Mouse (Mus musculus): Measurements from ENCODE around the gene Pabpc4. TPM values are rescaled to one million over a fixed set of nuclear protein-coding genes. Genes with fewer than 3 reads are reported as not detected.

Pabpc4 gene
- polyA plus RNA-seq, 1 experiment from 2014 or later = 41.4 TPM

GRCm38 (mm10) chr4:123239361-123240203, 22.6 kb upstream of the Pabpc4 start:
- peaks cover 15% of the 10 kb centered on the region for H3K4me1 ChIP-seq (ENCODE audit: control insufficient read depth, insufficient read depth, low read length)
- WGBS = 4% methylated on average over 46 of the region's 58 CpGs
- H3K27me3 ChIP-seq (ENCODE audit: control insufficient read depth, insufficient read depth, low read length) = peaks cover 5% of the 10 kb centered on the region; the same call in 1 of the 2 replicates

DNA sequence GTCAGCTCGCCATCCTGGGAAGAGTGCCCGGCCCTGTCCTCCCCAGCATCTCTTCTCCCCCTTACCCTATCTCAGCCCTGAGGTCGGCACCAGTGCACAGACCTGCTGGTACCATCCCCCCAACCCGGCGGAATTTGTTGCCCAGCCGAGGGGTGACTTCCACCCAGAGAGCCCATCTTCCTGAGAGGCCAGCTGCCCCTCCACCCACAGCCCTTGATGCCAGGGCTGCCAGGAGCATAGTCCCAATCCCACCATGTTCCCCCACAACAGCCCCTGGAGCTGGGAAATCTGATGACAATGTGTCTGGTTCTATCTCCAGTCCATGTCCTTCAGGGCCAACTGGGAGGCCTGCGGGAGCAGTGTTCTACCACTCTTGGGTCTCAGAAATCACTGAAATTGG, 15.9 kb upstream of the Pabpc4 start:
- H3K36me3 ChIP-seq (ENCODE audit: control insufficient read depth, insufficient read depth, low read length) = no peaks in the 10 kb centered on the region; the same call in 1 of the 2 replicates
- no peak for ATAC-seq (ENCODE audit: insufficient read depth, low FRiP score, low TSS enrichment)

More at GRCm38 (mm10) chr4:123239361-123240203, 22.6 kb upstream of the Pabpc4 start:
- Histone ChIP-seq H3K27ac (ENCODE audit: low read depth, low read length) (peak overlapping the region; percentile 76), H3K9me3 (ENCODE audit: control insufficient read depth, low read length) (no peaks in the 10 kb centered on the region), H3K36me3 (ENCODE audit: control insufficient read depth, insufficient read depth, low read length) (no peaks in the 10 kb centered on the region), H3K4me2 (ENCODE audit: low read depth) (peak overlapping the region; percentile 53), H3K9ac (ENCODE audit: low read length) (peak overlapping the region; percentile 53), H3K4me3 (ENCODE audit: low read depth, low read length) (peak overlapping the region; percentile 27)
- DNase-seq (ENCODE audit: low spot score) (peak; percentile 67), ATAC-seq (ENCODE audit: insufficient read depth, low FRiP score, low TSS enrichment) (peak; percentile 64)

DNA sequence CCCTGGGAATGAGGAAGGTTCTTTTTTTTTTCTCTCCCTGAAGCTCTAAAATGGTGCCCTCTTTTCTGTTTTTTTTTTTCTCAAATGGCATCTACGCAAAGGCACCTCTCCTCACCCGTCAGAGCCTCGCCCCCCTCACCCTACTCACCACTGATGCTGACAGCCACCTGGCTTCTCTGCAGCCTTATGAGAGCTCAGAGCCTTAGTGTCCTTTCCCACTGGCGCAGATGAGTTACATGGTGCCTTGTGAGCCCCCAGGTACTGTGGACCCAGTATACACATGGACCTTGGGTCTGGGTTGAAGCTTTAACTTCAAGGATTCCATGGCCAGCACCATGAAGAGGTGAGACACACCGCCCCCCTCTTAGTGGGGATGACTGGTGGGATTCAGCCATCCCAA, 15.5 kb upstream of the Pabpc4 start:
- no peak overlapping the region for H3K4me3 ChIP-seq (ENCODE audit: low read depth, low read length)
- H3K27me3 ChIP-seq (ENCODE audit: control insufficient read depth, insufficient read depth, low read length) = no peaks in the 10 kb centered on the region
- no peak overlapping the region for H3K27ac ChIP-seq (ENCODE audit: low read depth, low read length)
- no peak overlapping the region for H3K9ac ChIP-seq (ENCODE audit: low read length)
- no peaks in the 10 kb centered on the region for H3K9me3 ChIP-seq (ENCODE audit: control insufficient read depth, low read length)
- H3K4me2 ChIP-seq (ENCODE audit: low read depth) = no peak overlapping the region
- H3K36me3 ChIP-seq (ENCODE audit: control insufficient read depth, insufficient read depth, low read length) = no peaks in the 10 kb centered on the region; the same call in 1 of the 2 replicates
- no peak for ATAC-seq (ENCODE audit: insufficient read depth, low FRiP score, low TSS enrichment)
- DNase-seq (ENCODE audit: low spot score) = no peak
- H3K4me1 ChIP-seq (ENCODE audit: control insufficient read depth, insufficient read depth, low read length) = no peaks in the 10 kb centered on the region
- 94% methylated on average over 5 of the region's 5 CpGs for WGBS

More for the DNA sequence above, 15.9 kb upstream of the Pabpc4 start:
- no peak overlapping the region for H3K4me2 ChIP-seq (ENCODE audit: low read depth)
- H3K9me3 ChIP-seq (ENCODE audit: control insufficient read depth, low read length) = no peaks in the 10 kb centered on the region
- no peak overlapping the region for H3K4me3 ChIP-seq (ENCODE audit: low read depth, low read length)
- H3K27ac ChIP-seq (ENCODE audit: low read depth, low read length) = no peak overlapping the region
- no peaks in the 10 kb centered on the region for H3K4me1 ChIP-seq (ENCODE audit: control insufficient read depth, insufficient read depth, low read length)
- DNase-seq (ENCODE audit: low spot score) = no peak
- no peak overlapping the region for H3K9ac ChIP-seq (ENCODE audit: low read length)
- 86% methylated on average over 7 of the region's 7 CpGs for WGBS
- no peaks in the 10 kb centered on the region for H3K27me3 ChIP-seq (ENCODE audit: control insufficient read depth, insufficient read depth, low read length)

DNA sequence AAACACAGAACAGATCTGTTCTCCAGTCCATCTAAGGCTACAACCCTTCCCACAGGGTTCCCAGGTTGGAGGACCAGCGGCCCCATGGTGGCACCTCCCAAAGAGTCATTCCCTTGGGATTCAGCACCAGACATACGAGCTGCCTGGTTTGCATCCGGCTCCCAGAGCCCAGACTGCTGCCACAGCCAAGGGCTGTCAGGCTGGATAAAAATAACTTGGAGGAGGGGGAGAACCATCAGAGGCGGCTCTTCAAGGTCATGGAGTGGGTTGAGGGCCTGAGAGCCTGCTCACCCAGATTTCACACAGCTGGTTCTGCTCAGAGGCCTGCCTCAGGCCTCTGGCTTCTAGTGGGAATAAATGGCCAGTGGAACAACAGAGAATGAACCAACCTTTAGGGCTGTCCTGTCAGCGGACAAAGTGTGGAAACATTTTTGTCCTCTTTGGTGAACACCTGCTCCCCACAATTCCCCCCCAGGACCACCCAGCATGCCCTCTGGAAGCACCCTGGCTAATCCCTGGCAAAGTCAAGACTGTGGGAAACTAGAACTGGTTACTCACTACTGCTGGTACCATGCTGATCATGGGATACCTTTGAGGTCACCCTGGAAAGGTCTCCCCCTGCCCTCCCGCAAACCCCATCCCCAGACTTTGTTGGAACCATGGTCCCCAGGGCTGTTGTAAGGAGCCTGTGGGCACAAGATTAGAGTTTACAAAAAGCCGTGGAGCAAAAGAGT, 14.8 kb upstream of the Pabpc4 start:
- Histone ChIP-seq H3K9ac (ENCODE audit: low read length) (no peak overlapping the region), H3K4me1 (ENCODE audit: control insufficient read depth, insufficient read depth, low read length) (no peaks in the 10 kb centered on the region), H3K4me3 (ENCODE audit: low read depth, low read length) (no peak overlapping the region), H3K27ac (ENCODE audit: low read depth, low read length) (no peak overlapping the region), H3K9me3 (ENCODE audit: control insufficient read depth, low read length) (no peaks in the 10 kb centered on the region), H3K4me2 (ENCODE audit: low read depth) (no peak overlapping the region), H3K36me3 (ENCODE audit: control insufficient read depth, insufficient read depth, low read length) (no peaks in the 10 kb centered on the region; the same call in 1 of the 2 replicates), H3K27me3 (ENCODE audit: control insufficient read depth, insufficient read depth, low read length) (no peaks in the 10 kb centered on the region)
- 67% methylated on average over 7 of the region's 7 CpGs for WGBS
- DNase-seq (ENCODE audit: low spot score) (no peak), ATAC-seq (ENCODE audit: insufficient read depth, low FRiP score, low TSS enrichment) (no peak)

- Histone ChIP-seq H3K4me2 (ENCODE audit: low read depth) (no peak overlapping the region), H3K4me3 (ENCODE audit: low read depth, low read length) (no peak overlapping the region), H3K4me1 (ENCODE audit: control insufficient read depth, insufficient read depth, low read length) (no peaks in the 10 kb centered on the region), H3K9me3 (ENCODE audit: control insufficient read depth, low read length) (no peaks in the 10 kb centered on the region), H3K27ac (ENCODE audit: low read depth, low read length) (no peak overlapping the region), H3K9ac (ENCODE audit: low read length) (no peak overlapping the region), H3K36me3 (ENCODE audit: control insufficient read depth, insufficient read depth, low read length) (no peaks in the 10 kb centered on the region; the same call in 1 of the 2 replicates), H3K27me3 (ENCODE audit: control insufficient read depth, insufficient read depth, low read length) (no peaks in the 10 kb centered on the region)
- 73% methylated on average over 7 of the region's 7 CpGs for WGBS
- ATAC-seq (ENCODE audit: insufficient read depth, low FRiP score, low TSS enrichment) = no peak
- peak; percentile 8 for DNase-seq (ENCODE audit: low spot score)
Observed at GRCm38 (mm10) chr4:123248971-123249567, 13.1 kb upstream of the Pabpc4 start.

- Histone ChIP-seq H3K4me3 (ENCODE audit: low read depth, low read length) (no peak overlapping the region), H3K27ac (ENCODE audit: low read depth, low read length) (no peak overlapping the region), H3K27me3 (ENCODE audit: control insufficient read depth, insufficient read depth, low read length) (no peaks in the 10 kb centered on the region), H3K36me3 (ENCODE audit: control insufficient read depth, insufficient read depth, low read length) (no peaks in the 10 kb centered on the region), H3K9me3 (ENCODE audit: control insufficient read depth, low read length) (no peaks in the 10 kb centered on the region), H3K9ac (ENCODE audit: low read length) (no peak overlapping the region), H3K4me2 (ENCODE audit: low read depth) (no peak overlapping the region), H3K4me1 (ENCODE audit: control insufficient read depth, insufficient read depth, low read length) (no peaks in the 10 kb centered on the region)
- ATAC-seq (ENCODE audit: insufficient read depth, low FRiP score, low TSS enrichment) (no peak), DNase-seq (ENCODE audit: low spot score) (no peak)
- 90% methylated on average over 5 of the region's 5 CpGs for WGBS
Observed at GRCm38 (mm10) chr4:123252214-123252613, 9.9 kb upstream of the Pabpc4 start.

- Histone ChIP-seq H3K4me1 (ENCODE audit: control insufficient read depth, insufficient read depth, low read length) (no peaks in the 10 kb centered on the region), H3K9ac (ENCODE audit: low read length) (no peak overlapping the region), H3K9me3 (ENCODE audit: control insufficient read depth, low read length) (no peaks in the 10 kb centered on the region), H3K4me2 (ENCODE audit: low read depth) (no peak overlapping the region), H3K4me3 (ENCODE audit: low read depth, low read length) (no peak overlapping the region), H3K27ac (ENCODE audit: low read depth, low read length) (no peak overlapping the region), H3K36me3 (ENCODE audit: control insufficient read depth, insufficient read depth, low read length) (no peaks in the 10 kb centered on the region), H3K27me3 (ENCODE audit: control insufficient read depth, insufficient read depth, low read length) (no peaks in the 10 kb centered on the region)
- DNase-seq (ENCODE audit: low spot score) (no peak), ATAC-seq (ENCODE audit: insufficient read depth, low FRiP score, low TSS enrichment) (peak; percentile 45; the same call in 1 of the 2 replicates)
- 28% methylated on average over 5 of the region's 5 CpGs for WGBS
Observed at GRCm38 (mm10) chr4:123254617-123255016, 7.5 kb upstream of the Pabpc4 start.

- peak; percentile 87 for DNase-seq (ENCODE audit: low spot score)
- no peaks in the 10 kb centered on the region for H3K36me3 ChIP-seq (ENCODE audit: control insufficient read depth, insufficient read depth, low read length)
- no peaks in the 10 kb centered on the region for H3K9me3 ChIP-seq (ENCODE audit: control insufficient read depth, low read length)
- H3K9ac ChIP-seq (ENCODE audit: low read length) = no peak overlapping the region
- no peak overlapping the region for H3K4me2 ChIP-seq (ENCODE audit: low read depth)
- no peak overlapping the region for H3K4me3 ChIP-seq (ENCODE audit: low read depth, low read length)
- no peak overlapping the region for H3K27ac ChIP-seq (ENCODE audit: low read depth, low read length)
- WGBS = 37% methylated on average over 8 of the region's 8 CpGs
- peak; percentile 41; the same call in 1 of the 2 replicates for ATAC-seq (ENCODE audit: insufficient read depth, low FRiP score, low TSS enrichment)
- H3K27me3 ChIP-seq (ENCODE audit: control insufficient read depth, insufficient read depth, low read length) = no peaks in the 10 kb centered on the region
- H3K4me1 ChIP-seq (ENCODE audit: control insufficient read depth, insufficient read depth, low read length) = peaks cover 7% of the 10 kb centered on the region
Observed at GRCm38 (mm10) chr4:123260071-123260746, 1.9 kb upstream of the Pabpc4 start.

Data from neural tube, embryonic 11.5 days (tissue).